Mouse (Mus musculus): ENCODE data around the gene Pde7b. TPM values are rescaled to one million over a fixed set of nuclear protein-coding genes. Genes with fewer than 3 reads are reported as not detected.
A peak's percentile ranks its signal among the peaks of the same experiment; 100 is the strongest.

The Pde7b gene
- polyA plus RNA-seq, 1 experiment from 2014 or later, result 2.1 TPM

DNA sequence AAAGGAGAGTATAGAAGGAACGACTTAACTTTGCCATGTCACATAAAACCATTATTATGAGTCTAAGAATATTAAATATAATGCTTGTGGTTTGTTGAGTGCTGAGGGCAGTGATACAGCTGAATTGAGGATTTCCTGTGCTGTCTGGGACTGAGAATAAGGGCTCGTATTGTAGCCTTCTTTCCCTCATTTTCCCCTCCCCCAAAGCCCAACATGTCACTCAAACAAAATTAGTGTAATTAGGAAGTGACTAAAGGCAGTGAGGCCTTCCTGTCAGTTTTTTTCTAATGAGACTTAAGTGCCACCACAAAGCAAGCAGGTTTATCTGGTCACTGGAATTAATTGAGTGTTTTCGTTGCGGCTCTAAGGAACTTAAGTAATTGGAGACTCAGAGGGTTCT lies 12.3 kb upstream of the Pde7b start:
- ATAC-seq (replicated peaks; ENCODE audit: low FRiP score, low read depth) (no peak), DNase-seq (ENCODE audit: low spot score) (peak; percentile 8)
- no peaks in the 10 kb centered on the region for H3K36me3 ChIP-seq (ENCODE audit: insufficient read depth, low read length)
- no peaks in the 10 kb centered on the region for H3K4me1 ChIP-seq (replicated peaks; ENCODE audit: insufficient read depth, low read length)
- no peak overlapping the region for H3K9ac ChIP-seq (ENCODE audit: low read depth, low read length)
- H3K9me3 ChIP-seq (replicated peaks; ENCODE audit: low read length), result no peaks in the 10 kb centered on the region
- TF ChIP-seq CTCF (IDR thresholded peaks at IDR 0.05; ENCODE audit: low read depth), result no peak
- 34% methylated on average over 4 of the region's 4 CpGs for WGBS
- no peak overlapping the region for H3K4me3 ChIP-seq (replicated peaks; ENCODE audit: low read depth, low read length)
- no peak overlapping the region for H3K4me2 ChIP-seq (ENCODE audit: low read length)
- no peak overlapping the region for H3K27ac ChIP-seq
- no peaks in the 10 kb centered on the region for H3K27me3 ChIP-seq (ENCODE audit: insufficient read depth, low read length)

DNA sequence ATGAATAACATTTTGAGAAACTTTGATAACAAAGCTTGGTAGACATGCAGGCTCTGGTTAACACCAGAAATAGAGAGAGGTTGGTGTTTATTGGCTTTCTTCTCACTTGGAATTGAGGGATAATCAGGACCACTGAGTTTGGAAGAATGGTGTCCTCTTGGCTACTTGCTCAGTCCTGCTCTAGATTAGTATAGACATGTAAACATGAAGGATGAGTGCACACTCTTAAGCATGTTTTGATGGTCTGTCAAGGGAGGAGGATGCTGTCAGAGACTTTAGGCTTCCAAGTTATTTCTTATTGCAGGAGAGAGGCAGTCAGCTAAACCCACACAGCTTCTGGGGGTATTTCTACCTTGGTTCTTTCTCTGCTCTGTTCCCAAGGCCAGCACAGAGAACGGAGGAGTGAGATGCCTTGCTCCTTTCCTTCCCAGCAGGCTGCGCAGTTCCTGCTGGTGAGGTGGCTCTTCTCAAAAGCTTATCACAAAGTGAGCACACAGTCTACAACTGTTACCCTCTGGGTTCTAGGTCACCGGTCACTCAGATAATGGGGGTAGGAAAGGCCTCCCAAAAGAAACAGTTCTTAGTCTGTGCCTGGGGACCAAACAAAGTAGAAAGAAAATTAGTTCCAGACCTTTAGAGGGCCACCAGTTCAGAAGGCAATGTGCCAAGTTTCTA lies 11.0 kb upstream of the Pde7b start:
- Histone ChIP-seq H3K27me3 (ENCODE audit: insufficient read depth, low read length) (no peaks in the 10 kb centered on the region), H3K9ac (ENCODE audit: low read depth, low read length) (no peak overlapping the region), H3K36me3 (ENCODE audit: insufficient read depth, low read length) (no peaks in the 10 kb centered on the region), H3K9me3 (replicated peaks; ENCODE audit: low read length) (no peaks in the 10 kb centered on the region), H3K27ac (no peak overlapping the region), H3K4me3 (replicated peaks; ENCODE audit: low read depth, low read length) (no peak overlapping the region), H3K4me1 (replicated peaks; ENCODE audit: insufficient read depth, low read length) (no peaks in the 10 kb centered on the region), H3K4me2 (ENCODE audit: low read length) (no peak overlapping the region)
- DNase-seq (ENCODE audit: low spot score) (no peak), ATAC-seq (replicated peaks; ENCODE audit: low FRiP score, low read depth) (no peak)
- WGBS, result 80% methylated on average over 3 of the region's 3 CpGs
- no peak for TF ChIP-seq CTCF (IDR thresholded peaks at IDR 0.05; ENCODE audit: low read depth)

DNA sequence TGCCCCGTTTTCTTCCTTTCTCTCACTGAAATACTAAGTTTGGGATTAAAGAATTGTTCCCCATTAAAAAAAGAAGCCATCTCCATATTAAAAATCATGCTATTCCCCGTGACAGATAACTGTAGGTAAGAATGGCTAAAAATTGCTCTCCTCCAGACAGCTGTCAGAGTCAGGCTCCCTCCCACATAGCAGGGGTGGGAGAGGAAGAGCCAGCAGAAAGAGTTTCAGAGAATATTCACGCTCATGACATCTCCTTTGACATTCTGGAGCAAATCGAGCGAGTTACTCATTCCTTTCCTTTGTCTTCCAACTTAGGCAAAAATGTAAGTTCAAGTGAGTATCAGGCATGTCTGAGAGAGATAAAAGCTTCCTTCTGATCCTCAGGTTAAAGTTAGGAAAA lies 8.7 kb upstream of the Pde7b start:
- H3K4me2 ChIP-seq (ENCODE audit: low read length), result no peak overlapping the region
- no peak overlapping the region for H3K27ac ChIP-seq
- no peaks in the 10 kb centered on the region for H3K4me1 ChIP-seq (replicated peaks; ENCODE audit: insufficient read depth, low read length)
- DNase-seq (ENCODE audit: low spot score) (no peak), ATAC-seq (replicated peaks; ENCODE audit: low FRiP score, low read depth) (no peak)
- no peak overlapping the region for H3K9ac ChIP-seq (ENCODE audit: low read depth, low read length)
- no peaks in the 10 kb centered on the region for H3K27me3 ChIP-seq (ENCODE audit: insufficient read depth, low read length)
- H3K36me3 ChIP-seq (ENCODE audit: insufficient read depth, low read length), result no peaks in the 10 kb centered on the region
- H3K9me3 ChIP-seq (replicated peaks; ENCODE audit: low read length), result no peaks in the 10 kb centered on the region
- WGBS, result 67% methylated on average over 5 of the region's 5 CpGs
- no peak for TF ChIP-seq CTCF (IDR thresholded peaks at IDR 0.05; ENCODE audit: low read depth)
- H3K4me3 ChIP-seq (replicated peaks; ENCODE audit: low read depth, low read length), result no peak overlapping the region

DNA sequence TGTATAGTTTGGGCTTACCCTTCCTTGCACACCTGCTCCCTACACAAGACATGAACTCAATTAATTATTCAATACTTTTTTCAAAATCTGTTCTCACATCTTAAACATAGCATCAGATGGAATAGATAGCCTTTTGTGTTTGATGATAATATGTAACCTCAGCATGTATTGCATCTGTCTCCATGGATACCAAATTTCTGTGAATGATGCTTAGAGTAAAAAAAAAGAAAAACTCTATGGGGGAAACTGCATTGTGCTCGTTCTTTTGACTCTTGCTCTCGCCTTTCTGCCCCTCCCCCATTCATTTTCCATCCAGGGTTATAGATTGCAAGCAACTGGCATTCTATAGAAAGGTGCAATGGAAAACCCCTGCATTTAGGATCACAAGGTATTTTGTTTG lies 7.3 kb upstream of the Pde7b start:
- no peaks in the 10 kb centered on the region for H3K36me3 ChIP-seq (ENCODE audit: insufficient read depth, low read length)
- no peaks in the 10 kb centered on the region for H3K4me1 ChIP-seq (replicated peaks; ENCODE audit: insufficient read depth, low read length)
- no peak overlapping the region for H3K27ac ChIP-seq
- no peaks in the 10 kb centered on the region for H3K9me3 ChIP-seq (replicated peaks; ENCODE audit: low read length)
- H3K9ac ChIP-seq (ENCODE audit: low read depth, low read length), result no peak overlapping the region
- no peak for TF ChIP-seq CTCF (IDR thresholded peaks at IDR 0.05; ENCODE audit: low read depth)
- no peak overlapping the region for H3K4me2 ChIP-seq (ENCODE audit: low read length)
- no peak for ATAC-seq (replicated peaks; ENCODE audit: low FRiP score, low read depth)
- H3K27me3 ChIP-seq (ENCODE audit: insufficient read depth, low read length), result no peaks in the 10 kb centered on the region
- H3K4me3 ChIP-seq (replicated peaks; ENCODE audit: low read depth, low read length), result no peak overlapping the region
- 66% methylated on average over 2 of the region's 2 CpGs for WGBS
- no peak for DNase-seq (ENCODE audit: low spot score)

DNA sequence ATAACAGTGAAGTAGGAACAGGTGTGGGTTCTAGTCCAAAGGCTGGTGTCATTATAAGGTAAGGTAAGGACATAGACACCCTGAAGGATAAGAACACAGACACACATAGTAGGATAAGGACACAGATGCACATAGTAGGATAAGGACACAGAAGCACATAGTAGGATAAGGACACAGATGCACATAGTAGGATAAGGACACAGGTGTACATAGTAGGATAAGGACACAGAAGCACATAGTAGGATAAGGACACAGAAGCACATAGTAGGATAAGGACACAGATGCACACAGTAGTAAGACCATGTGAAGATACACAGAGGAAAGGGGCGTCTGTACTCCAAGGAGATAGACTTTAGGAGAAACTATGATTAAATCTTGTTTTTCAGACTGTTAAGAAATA lies 5.2 kb upstream of the Pde7b start:
- DNase-seq (ENCODE audit: low spot score) (no peak), ATAC-seq (replicated peaks; ENCODE audit: low FRiP score, low read depth) (no peak)
- no peaks in the 10 kb centered on the region for H3K4me1 ChIP-seq (replicated peaks; ENCODE audit: insufficient read depth, low read length)
- H3K4me2 ChIP-seq (ENCODE audit: low read length), result no peak overlapping the region
- H3K9ac ChIP-seq (ENCODE audit: low read depth, low read length), result no peak overlapping the region
- no peaks in the 10 kb centered on the region for H3K9me3 ChIP-seq (replicated peaks; ENCODE audit: low read length)
- WGBS, result 70% methylated on average over 1 of the region's 1 CpGs
- H3K27me3 ChIP-seq (ENCODE audit: insufficient read depth, low read length), result no peaks in the 10 kb centered on the region
- no peak overlapping the region for H3K27ac ChIP-seq
- H3K4me3 ChIP-seq (replicated peaks; ENCODE audit: low read depth, low read length), result no peak overlapping the region
- H3K36me3 ChIP-seq (ENCODE audit: insufficient read depth, low read length), result no peaks in the 10 kb centered on the region
- TF ChIP-seq CTCF (IDR thresholded peaks at IDR 0.05; ENCODE audit: low read depth), result no peak

DNA sequence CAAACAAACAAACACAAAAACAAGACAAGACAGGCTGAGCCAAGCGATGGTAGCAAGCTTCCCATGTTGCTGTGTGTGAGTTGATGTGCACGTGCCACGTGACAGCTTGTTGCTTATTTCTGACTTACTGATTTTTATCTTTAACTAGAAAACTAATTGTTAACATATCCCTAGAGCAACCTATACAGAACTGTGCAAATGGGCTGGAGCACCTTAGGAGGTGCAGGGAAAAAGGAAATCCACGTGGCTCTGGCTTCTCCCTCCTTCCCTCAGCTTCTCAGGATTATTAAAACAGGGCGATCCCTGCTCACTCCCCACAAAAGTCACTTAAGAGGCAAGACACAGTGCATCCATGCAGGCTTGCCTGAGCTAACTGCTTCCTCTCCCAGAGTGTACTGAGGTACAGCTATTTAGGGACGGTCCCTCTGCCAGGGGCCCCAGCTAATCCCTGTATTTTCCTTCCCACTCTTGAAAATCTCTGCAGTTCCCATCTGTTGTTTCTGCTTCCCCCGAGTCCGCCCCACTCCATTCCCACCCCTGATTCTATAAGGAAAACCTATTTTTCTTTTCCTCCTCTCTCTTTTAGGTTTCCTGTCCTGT lies 606 bp upstream of the Pde7b start:
- Histone ChIP-seq H3K4me1 (replicated peaks; ENCODE audit: insufficient read depth, low read length) (no peaks in the 10 kb centered on the region), H3K27me3 (ENCODE audit: insufficient read depth, low read length) (no peaks in the 10 kb centered on the region), H3K27ac (0 out of 2 replicates have a peak overlapping the region, but pooled peaks have one; percentile 75), H3K9ac (ENCODE audit: low read depth, low read length) (no peak overlapping the region; the same call in 1 of the 2 replicates), H3K4me3 (replicated peaks; ENCODE audit: low read depth, low read length) (peak overlapping the region; percentile 40; the same call in 1 of the 2 replicates), H3K4me2 (ENCODE audit: low read length) (peak overlapping the region; percentile 71), H3K36me3 (ENCODE audit: insufficient read depth, low read length) (no peaks in the 10 kb centered on the region), H3K9me3 (replicated peaks; ENCODE audit: low read length) (no peaks in the 10 kb centered on the region)
- no peak for TF ChIP-seq CTCF (IDR thresholded peaks at IDR 0.05; ENCODE audit: low read depth)
- peak; percentile 48; the same call in 1 of the 2 replicates for ATAC-seq (replicated peaks; ENCODE audit: low FRiP score, low read depth)
- DNase-seq (ENCODE audit: low spot score), result peak; percentile 7
- WGBS, result 42% methylated on average over 8 of the region's 8 CpGs

Data from kidney, postnatal 0 days (tissue).